Mouse (Mus musculus) small intestine, adult 10 weeks (tissue): ENCODE results near the gene Srsf2. TPM values are rescaled to one million over a fixed set of nuclear protein-coding genes. Genes with fewer than 3 reads are reported as not detected.

ENCODE experiments used
- polyA plus RNA-seq: library from polyadenylated mRNA; stranded (reverse); fragments of 350-450 nt; fragmentation: Illumina TruSeq; extraction: RNeasy Lipid Tissue Mini Kit (QIAGEN cat#74804); gene quantifications from one replicate; pipeline ENCODE4 v1.2.3, GENCODE M21; 2014; ENCODE audit warnings: low replicate concordance

Srsf2 gene
- 683 TPM for polyA plus RNA-seq

DNA sequence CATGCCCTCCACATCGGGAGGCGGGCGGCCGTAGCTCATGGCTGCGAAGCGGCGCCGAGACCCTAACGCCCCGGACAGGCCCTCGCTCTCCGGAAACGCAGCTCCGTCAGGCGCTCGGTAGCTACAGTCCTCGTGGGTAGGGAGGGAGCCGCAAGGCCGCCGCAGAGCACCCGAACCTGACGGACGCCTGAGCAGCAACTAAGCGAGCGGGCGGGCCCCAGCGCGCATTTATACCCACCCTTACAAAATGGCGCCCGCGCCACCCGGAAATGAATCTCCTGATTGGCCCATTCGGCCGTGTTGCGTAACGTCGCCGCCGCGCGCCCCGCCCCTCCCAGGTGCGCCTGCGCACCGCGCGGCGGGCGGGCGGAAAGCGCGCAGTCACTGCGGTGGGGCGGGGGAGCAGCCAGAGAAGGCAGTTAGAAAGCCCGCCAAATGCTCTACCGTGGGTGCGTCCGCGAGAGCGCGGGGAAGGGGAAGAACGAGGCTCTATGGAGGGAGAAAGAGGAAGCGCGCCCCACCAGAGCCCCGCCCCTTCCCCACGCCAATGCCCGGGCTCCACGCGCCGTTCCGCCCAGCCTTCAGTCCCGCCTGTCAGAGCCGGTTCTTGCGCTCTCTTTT, at the start of gene Srsf2:
Gene Srsf2, minus strand, starts transcription at position 204 of the 621 bp plus-strand sequence.

DNA sequence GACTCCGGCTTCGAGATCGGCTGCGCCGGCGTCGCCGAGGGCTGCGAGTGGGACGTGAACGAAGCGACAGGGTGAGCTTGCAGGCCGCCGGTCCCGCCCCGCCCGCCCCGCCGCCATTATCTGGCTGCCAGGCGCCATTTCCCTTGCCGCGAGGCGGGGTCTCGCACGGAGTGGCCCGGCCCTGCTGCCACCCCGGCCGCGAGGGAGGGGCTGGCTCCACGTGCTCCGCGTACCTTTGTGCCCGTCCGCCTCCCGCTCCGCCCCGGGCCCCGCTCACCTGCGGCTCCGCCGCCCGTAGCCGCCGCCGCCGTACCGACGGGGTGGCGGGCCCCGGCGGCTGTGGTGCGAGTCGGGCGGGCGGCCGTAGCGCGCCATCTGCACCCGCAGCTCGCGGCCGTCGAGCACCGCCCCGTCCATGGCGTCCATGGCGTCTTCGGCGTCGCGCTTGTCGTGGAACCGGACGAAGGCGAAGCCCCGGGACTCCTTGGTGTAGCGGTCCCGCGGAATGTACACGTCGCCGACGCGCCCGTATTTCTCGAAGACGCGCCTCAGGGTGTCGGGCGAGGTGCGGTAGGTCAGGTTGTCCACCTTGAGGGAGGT, 503 bp downstream of the Srsf2 start, which contains the start of gene Mfsd11:
Gene Mfsd11, plus strand, starts transcription at position 150 of the 600 bp plus-strand sequence.

DNA sequence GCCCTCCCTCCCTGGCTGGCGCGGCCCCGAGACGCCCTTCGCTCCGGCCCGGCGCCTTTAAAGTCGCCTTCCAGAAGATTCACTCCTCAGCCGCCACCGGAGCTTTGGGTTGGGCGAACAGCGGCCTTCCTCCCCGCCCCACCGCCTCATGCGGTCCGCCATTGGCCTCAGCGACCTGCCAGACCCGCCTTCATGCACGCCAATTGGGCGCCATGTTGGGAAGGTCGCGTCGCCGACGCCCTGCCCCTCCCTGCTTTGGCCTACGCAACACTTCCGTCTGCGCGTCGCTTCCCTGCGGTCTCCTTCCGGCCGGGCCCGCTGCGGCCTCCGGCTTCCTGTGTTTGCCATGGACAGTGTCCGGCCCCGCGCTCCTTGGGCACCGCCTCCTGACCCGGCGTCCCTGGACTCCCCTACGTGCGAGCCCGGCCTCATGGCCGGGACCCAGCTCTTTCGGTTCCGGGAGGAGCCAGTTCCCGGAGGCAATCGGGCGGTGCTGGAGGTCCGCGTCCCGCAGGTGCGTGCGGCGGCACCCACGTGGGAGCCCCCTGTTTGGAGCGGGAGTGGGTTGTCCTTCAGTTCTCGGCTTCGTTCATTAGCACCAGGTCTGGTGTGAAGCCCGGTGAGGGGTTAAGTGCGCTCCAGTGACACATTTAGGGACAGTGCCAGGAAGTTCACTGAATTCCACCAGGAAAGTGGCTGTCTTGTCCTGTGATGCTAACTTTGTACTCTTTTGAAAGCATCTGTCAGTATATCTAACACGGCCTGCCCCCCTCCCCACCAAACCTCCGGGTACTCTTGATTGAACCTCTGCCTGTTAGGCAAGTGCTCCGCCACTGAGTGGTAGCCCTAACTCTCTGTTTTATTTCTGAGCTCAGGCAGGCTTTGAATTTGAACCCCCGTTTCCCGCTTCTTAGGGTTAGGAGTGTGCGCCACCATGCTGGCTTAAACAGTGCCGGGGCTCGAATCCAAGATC, 9.3 kb downstream of the Srsf2 start, which contains the start of the genes Mettl23 and Jmjd6:
Gene Mettl23, plus strand, starts transcription at position 18 of the 973 bp plus-strand sequence.
Gene Jmjd6, minus strand, starts transcription at position 189 of the 973 bp plus-strand sequence.

DNA sequence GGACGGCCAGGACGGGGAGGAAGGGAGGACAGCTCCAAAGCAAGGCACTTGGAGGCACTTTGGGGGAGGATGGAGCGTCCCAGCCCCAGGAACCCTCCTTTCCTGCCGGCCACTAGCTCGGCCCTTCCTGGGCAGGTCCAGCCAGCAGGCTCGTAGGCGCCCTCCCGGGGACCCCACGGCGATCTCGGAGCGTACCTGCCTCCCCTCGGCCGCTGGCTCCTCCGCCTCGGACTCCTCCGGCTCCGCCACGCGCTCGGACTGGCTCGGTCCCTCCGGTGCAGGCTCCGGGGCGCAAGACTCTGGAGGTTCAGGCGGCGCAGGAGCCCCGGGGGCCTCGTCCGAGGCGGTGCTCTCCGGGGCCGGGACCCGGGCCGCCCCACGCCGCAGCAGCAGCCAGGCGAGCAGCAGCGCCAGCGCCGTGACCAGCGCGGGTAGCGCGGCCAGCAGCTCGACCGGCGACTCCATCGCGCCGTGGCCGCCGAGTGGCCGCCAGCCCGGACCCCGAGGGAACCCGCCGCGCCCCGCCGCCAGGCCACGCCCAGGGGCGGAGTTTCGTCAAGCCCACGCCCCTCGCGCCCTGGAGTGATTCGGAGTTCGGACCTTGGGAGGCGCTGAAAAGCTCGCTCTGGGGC, 25.2 kb downstream of the Srsf2 start, which contains the start of gene Mxra7:
Gene Mxra7, minus strand, starts transcription at position 513 of the 632 bp plus-strand sequence.

Other genes with a start within 250 kb of the Srsf2 start
- not detected for gene Rhbdf2, start 226.1 kb downstream of the Srsf2 start, polyA plus RNA-seq
- not detected for gene Prcd, start 199.6 kb downstream of the Srsf2 start, polyA plus RNA-seq
- 0.22 TPM for gene Cygb, start 198.8 kb downstream of the Srsf2 start, polyA plus RNA-seq
- gene St6galnac1, start 77.6 kb downstream of the Srsf2 start, polyA plus RNA-seq, result not detected
- gene Mxra7, start 25.0 kb downstream of the Srsf2 start, polyA plus RNA-seq, result 5.2 TPM
- 46.3 TPM for gene Mettl23, start 9.8 kb downstream of the Srsf2 start, polyA plus RNA-seq
- 6.2 TPM for gene Jmjd6, start 9.6 kb downstream of the Srsf2 start, polyA plus RNA-seq
- 24.8 TPM for gene Mfsd11, start 654 bp downstream of the Srsf2 start, polyA plus RNA-seq
- gene Mgat5b, start 65.8 kb upstream of the Srsf2 start, polyA plus RNA-seq, result not detected